Mouse (Mus musculus) adrenal gland, postnatal 4 days (tissue): ENCODE measurements around the gene Atg2b. TPM values are rescaled to one million over a fixed set of nuclear protein-coding genes. Genes with fewer than 3 reads are reported as not detected.
A peak's percentile ranks its signal among the peaks of the same experiment; 100 is the strongest.

Experiments used
- DNase-seq, 2 experiments: peaks; one replicate each; pipeline ENCODE4 v3.0.0; 2021 to 2022; ENCODE audit warnings: low spot score in 2 of 2, mixed read lengths in 2 of 2
- total RNA-seq, 2 experiments: library from RNA; stranded (reverse); gene quantifications; 2 replicates each; pipeline ENCODE4 v1.2.3; 2021

Gene Atg2b
- total RNA-seq, 2 experiments from 2014 or later, result 27.4 to 30.5 TPM

GRCm38 (mm10) chr12:105598503-105598902 lies 86.5 kb downstream of the Atg2b start:
- DNase-seq, result no peak

DNA sequence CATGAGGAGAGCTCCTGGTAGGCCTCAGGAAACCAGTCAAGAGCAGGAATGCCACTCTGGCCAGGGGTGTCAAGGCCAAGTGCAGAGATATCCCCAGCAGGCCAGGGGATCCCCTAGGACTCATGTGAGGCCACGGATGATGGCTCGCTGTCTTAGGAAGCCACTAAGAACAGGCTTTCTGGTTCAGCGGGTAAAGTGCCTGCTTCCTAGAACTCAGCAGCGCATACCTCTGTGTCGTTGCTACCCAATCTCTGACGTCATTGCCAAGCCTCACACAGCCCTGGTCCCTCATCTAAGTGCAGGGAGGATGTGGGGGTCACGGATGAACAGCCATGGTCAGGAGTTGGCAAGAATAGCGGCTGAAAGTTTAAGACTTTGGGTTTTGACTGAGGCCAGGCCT lies 87.9 kb downstream of the Atg2b start:
- no peak for DNase-seq

DNA sequence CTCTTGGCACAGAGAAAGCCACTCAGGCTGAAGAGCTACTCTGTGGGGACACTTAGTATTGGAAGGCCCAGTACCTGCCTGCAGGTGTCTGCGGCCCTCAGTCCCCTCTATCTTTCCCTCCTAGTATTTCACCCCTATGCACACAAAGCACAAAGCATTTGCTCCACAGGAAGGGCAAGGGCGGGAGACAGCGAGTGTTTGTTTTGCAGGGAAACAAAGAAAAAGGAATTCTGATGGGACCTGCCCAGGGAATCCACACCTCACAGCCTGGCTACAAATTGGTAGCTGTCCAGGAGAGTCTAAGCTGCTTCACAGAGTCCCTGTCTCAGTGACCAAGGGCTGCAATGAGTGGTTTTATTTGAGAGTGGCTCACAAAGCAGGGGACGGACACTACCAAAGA lies 91.5 kb downstream of the Atg2b start:
- DNase-seq, result no peak

- DNase-seq, result no peak
Measured at GRCm38 (mm10) chr12:105592361-105592761, 92.7 kb downstream of the Atg2b start.

DNA sequence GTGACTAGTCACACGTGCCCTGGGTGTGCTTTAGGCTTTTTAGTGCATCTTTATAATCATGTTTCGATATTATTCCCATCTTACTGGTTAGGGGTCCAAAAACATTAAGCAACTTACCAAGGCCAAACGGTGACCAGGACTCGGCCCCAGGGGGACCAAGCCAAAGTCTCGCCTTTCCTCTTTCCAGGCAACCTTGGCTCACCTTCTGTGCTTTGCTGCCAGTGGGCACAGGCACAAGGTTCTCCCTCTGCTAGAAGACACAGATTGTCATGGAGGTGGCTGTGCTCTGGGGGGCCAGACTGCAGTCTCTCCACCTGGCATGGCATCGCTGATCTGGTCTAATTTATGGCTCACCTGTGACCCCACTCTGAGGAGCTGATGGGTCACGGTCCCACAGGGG lies 94.2 kb downstream of the Atg2b start:
- DNase-seq, result no peak

GRCm38 (mm10) chr12:105587526-105587925 lies 97.5 kb downstream of the Atg2b start:
- DNase-seq, result no peak

GRCm38 (mm10) chr12:105584851-105585250 lies 100.2 kb downstream of the Atg2b start:
- peak; percentile 45 to 63 for DNase-seq

DNA sequence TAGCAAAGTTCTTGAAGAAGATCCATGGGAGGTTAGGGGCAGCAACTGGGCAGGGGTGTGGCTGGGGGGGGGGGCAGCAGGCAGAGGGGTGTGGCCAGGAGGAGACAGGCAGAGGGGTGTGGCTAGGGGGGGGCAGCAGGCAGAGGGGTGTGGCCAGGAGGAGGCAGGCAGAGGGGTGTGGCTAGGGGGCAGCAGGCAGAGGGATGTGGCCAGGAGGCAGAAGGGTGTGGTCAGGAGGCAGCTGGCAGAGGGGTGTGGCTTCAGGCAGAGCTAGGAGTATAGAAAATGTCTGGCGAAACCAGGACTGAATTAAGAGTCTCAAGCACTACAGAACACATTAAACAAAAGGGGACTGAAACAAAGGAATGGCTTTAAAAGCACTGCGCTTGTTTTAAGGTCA lies 101.5 kb downstream of the Atg2b start:
- DNase-seq, result no peak

- DNase-seq, result no peak
Measured at GRCm38 (mm10) chr12:105582486-105582885, 102.5 kb downstream of the Atg2b start.

- DNase-seq, result no peak
Measured at GRCm38 (mm10) chr12:105580490-105580889, 104.5 kb downstream of the Atg2b start.

GRCm38 (mm10) chr12:105574356-105574755 lies 110.7 kb downstream of the Atg2b start:
- DNase-seq, result no peak

DNA sequence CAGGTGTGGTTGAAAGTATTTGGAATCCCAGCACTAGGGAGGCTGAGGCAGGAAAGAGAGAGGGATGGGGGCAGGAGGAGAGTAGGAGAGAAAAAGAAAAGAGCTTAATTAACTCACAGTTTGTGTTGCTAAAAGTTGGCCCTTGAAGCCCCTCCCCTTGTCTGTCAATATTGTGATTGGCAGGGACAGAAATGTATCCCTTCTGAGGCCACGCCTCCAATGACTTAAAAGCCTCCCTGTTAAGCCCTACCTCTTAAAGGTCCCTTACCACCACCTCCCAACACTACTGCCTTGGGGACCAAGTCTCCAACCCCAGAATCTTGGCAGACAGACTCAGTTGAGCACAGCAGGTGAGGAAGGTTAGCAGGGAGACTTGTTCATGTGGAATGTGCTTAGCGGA lies 112.4 kb downstream of the Atg2b start:
- DNase-seq, result no peak

- no peak for DNase-seq
Measured at GRCm38 (mm10) chr12:105571867-105572266, 113.1 kb downstream of the Atg2b start.

Other genes starting within 250 kb of the Atg2b start
- 10 to 100 TPM; 14.6 to 16.0 TPM for gene D430019H16Rik, start 231.4 kb downstream of the Atg2b start, total RNA-seq
- gene Bdkrb2, start 122.0 kb downstream of the Atg2b start, total RNA-seq, result 10 to 100 TPM in 1 of 2 experiments, 1 to 10 TPM in 1; 9.6 to 10.7 TPM
- not detected for gene Bdkrb1, start 82.1 kb downstream of the Atg2b start, total RNA-seq
- 10 to 100 TPM; 16.7 to 17.4 TPM for gene Gskip, start 382 bp downstream of the Atg2b start, total RNA-seq
- gene Ak7, start 20.8 kb upstream of the Atg2b start, total RNA-seq, result under 1 TPM; 0.25 to 0.36 TPM
- 100 to 1,000 TPM; 188 to 210 TPM for gene Papola, start 99.5 kb upstream of the Atg2b start, total RNA-seq